Mouse (Mus musculus) bone marrow macrophage, adult 2 months (primary cell): ENCODE results near the gene Rtn1. TPM values are rescaled to one million over a fixed set of nuclear protein-coding genes. Genes with fewer than 3 reads are reported as not detected.

Experiments used
- H3K27ac ChIP-seq: 2 replicates; pipeline ENCODE4 v1.5.1; 2012; ENCODE audit warnings: low read depth, low read length; ENCODE audit not compliant: insufficient read depth
- H3K4me1 ChIP-seq: 2 replicates; pipeline ENCODE4 v1.6.1; 2012; ENCODE audit warnings: low read length; ENCODE audit not compliant: control insufficient read depth, insufficient read depth
- H3K4me3 ChIP-seq: 2 replicates; pipeline ENCODE4 v1.5.1; 2012; ENCODE audit warnings: mild to moderate bottlenecking, low read length, moderate library complexity; ENCODE audit not compliant: insufficient read depth
- CTCF ChIP-seq: IDR thresholded peaks from 2 replicates; pipeline ENCODE4 v1.5.1; 2012; ENCODE audit warnings: low read depth, mild to moderate bottlenecking, low read length, moderate library complexity
- POLR2A ChIP-seq: IDR thresholded peaks from 2 replicates; pipeline ENCODE4 v1.6.1; 2012; ENCODE audit warnings: mild to moderate bottlenecking, low read depth, low read length, borderline replicate concordance
- polyA plus RNA-seq: library from polyadenylated mRNA; stranded (reverse); fragments of >200 nt; gene quantifications from 2 replicates; pipeline ENCODE4 v1.2.4, GENCODE M21; 2012; ENCODE audit not compliant: missing spikeins, insufficient read depth, insufficient read length

Rtn1 gene
- polyA plus RNA-seq, 1 experiment = 1.6 TPM

DNA sequence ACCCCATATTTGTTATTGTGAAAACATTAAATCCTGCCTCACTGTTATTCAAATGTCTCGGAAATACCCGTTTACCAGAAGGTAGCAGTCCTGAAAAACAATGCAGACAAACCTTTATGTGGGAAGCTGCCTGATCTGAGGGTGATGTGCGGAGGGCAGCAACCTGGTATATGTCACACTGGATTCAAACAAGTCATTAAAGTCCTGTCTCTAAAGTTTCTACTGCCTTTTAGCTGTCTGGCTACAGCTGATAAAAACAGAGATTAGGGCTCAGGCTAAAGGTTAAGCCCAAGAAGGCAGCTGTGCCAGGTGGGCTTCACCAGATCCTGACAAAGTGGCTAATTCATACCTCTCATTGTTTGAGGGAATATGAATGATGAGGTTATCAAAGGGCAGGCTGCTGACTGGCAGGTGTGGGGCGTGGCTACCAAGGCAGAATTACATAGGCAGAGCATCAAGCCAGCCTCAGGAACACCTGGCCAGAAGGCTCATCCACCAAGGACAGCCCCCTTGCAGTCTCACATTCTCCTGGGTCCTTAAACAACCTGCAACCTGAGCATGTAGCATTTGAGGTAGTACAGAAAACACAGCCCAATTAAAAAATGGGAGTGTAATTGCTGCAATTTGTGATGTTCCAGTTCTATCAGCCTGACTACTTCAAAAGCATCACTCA lies 121.4 kb downstream of the Rtn1 start:
- no peaks in the 10 kb centered on the region for H3K4me1 ChIP-seq
- H3K4me3 ChIP-seq = no peak overlapping the region
- H3K27ac ChIP-seq = no peak overlapping the region
- TF ChIP-seq POLR2A (no peak), CTCF (no peak)

DNA sequence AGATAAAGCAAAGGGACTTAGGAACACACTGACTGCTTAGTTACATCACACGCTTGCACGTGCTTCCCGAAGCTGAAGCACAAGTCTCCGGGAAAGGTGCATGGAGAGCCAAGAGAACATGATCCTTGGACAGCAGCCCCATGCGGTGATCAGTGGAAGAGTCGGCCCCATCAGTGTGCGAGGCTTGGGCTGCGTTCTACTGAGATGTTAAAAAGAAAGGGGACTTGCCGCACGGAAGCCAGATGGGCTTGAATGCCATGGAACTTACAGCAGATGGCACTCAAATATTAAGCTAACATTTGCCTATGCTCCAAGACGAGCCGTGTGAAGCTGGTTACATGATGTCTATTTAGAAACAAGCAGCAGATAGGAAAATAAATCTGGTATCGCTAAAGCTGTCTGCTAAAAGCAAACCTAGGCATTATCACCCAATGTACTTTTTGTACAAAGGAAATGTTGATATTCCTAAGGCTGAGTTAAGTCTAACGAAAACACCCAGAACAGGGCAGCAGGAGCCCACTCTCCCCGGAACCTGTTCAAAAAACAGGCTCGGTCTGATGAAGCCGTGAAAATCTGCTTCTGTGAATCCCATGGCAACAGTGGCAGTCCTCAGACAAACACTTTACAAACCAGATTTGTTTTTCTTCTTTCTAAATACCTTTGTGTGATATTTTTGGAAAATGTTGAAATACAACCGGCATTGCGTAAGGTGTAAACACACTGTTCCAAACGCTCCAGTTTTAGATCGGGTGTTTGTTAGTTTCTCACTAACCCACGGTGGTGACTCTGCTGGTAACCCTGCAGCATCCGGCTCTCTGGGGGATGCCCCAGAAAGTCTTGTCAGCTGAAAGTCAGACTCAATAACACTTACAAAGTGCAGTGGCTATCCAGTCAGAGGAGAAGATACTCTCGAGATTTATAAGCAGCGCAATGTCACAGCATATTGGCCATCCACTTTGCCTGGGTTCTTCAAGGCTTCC lies 123.2 kb downstream of the Rtn1 start:
- Histone ChIP-seq H3K4me3 (no peak overlapping the region), H3K4me1 (no peaks in the 10 kb centered on the region), H3K27ac (no peak overlapping the region)
- no peak for TF ChIP-seq CTCF
- TF ChIP-seq POLR2A = no peak

DNA sequence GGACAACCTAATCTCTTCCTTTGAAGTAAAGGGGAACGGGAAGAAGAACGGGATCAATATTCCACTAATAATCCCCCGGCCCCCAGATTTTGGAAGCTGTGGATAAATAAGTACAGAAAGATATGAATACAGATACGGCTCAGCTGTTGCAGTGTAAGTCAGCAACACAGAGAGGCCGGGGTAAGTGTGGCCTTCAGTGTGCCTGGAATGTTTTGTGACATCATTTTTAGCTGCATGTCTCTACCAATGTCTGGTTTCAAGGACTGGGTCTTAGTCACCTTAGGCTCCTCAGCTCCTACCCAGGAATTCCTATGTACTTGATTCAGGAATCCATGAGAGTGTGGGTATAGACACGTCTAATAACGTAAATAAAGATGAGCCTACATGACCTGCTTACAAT lies 124.3 kb downstream of the Rtn1 start:
- no peak for TF ChIP-seq POLR2A
- TF ChIP-seq CTCF = no peak
- no peaks in the 10 kb centered on the region for H3K4me1 ChIP-seq
- no peak overlapping the region for H3K27ac ChIP-seq
- no peak overlapping the region for H3K4me3 ChIP-seq

DNA sequence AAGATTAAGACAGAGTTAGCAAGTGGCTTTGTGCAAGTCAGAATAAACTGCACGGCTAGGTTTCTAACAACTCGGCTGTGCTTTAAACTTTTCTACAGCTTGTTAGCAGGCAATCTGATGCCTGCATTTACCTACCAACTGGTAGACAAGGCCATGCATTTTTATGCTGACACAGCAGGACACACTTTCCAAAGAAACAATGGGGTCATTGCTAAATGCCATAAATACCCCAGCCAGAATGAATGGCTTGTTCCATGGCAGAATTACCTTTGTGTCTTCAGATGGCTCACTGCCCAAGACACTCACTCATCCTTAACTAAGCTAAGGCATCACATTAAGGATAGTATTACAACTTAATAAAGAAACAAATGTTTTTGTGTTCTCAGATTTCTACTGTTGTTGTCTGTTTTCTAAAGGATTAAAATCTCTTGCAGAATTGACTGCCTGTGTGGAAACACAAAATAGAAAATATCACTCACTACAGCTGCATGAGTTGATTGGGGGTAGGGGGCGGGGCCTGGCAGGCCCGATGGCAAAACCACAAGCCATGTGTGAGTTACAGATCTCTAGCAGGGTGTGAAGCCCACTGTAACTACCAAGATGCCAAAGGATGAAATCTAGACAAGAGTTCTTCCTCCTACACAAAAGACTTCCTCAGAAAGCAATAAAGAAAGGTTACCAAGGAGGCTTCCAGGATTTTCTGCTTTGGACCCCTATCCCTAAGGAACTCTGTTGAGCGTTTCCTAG lies 129.6 kb downstream of the Rtn1 start:
- no peaks in the 10 kb centered on the region for H3K4me1 ChIP-seq
- TF ChIP-seq CTCF (no peak), POLR2A (no peak)
- no peak overlapping the region for H3K27ac ChIP-seq
- no peak overlapping the region for H3K4me3 ChIP-seq

DNA sequence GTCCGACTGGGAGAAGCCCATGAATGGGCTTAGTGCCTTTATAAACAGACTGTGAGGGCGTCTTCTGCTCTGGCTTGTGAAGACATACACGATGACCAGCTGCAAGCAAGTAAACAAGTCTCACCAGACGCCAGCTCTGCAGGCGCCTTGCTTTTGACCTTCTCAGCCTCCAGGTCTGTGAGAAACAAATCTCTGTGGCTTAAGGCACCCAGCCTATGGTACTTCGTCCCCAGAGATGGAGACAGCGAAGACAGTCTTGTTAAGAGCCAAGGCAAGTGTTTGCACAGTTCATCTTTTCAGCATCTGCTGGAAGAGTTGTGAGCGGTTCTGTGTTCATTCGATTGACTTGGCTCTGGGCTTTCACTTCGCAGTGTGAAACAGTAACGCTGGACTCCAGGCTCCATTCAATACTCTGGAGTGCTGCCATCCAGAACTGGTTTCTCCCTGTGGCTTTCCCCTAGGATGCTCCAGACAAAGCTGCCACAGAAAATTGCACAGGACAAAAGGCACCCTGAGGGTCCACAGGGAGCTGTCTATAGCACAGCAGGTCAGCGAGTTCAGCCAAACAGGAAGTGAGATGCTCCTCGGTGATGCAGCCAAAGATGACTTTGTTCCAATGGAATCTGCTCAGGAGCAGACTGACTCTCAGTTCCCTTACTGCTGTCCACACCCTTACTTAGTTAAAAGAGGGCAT lies 135.0 kb downstream of the Rtn1 start:
- H3K27ac ChIP-seq = no peak overlapping the region
- no peaks in the 10 kb centered on the region for H3K4me1 ChIP-seq
- TF ChIP-seq POLR2A (no peak), CTCF (no peak)

DNA sequence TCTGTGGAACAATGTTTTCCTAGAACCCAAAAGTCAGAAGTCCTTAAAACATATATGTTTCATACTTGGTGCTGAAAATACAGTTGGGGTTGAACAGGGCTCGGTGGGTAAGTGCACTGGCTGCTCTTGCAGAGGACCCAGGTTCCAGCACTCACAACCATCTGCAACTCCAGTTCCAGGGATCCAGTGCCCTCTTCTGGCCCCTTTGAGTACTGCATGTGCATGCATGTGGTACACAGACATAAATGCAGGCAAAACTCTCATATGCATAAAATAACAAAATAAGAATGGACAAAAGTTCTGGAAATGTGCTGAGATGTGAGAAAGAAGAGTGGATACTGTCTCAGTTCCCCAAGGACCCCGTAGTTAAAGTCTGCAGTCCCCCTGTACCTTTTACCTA lies 141.2 kb downstream of the Rtn1 start:
- Histone ChIP-seq H3K4me1 (no peaks in the 10 kb centered on the region), H3K27ac (no peak overlapping the region), H3K4me3 (no peak overlapping the region)
- TF ChIP-seq POLR2A (no peak), CTCF (no peak)

More for the DNA sequence above, 135.0 kb downstream of the Rtn1 start:
- no peak overlapping the region for H3K4me3 ChIP-seq

DNA sequence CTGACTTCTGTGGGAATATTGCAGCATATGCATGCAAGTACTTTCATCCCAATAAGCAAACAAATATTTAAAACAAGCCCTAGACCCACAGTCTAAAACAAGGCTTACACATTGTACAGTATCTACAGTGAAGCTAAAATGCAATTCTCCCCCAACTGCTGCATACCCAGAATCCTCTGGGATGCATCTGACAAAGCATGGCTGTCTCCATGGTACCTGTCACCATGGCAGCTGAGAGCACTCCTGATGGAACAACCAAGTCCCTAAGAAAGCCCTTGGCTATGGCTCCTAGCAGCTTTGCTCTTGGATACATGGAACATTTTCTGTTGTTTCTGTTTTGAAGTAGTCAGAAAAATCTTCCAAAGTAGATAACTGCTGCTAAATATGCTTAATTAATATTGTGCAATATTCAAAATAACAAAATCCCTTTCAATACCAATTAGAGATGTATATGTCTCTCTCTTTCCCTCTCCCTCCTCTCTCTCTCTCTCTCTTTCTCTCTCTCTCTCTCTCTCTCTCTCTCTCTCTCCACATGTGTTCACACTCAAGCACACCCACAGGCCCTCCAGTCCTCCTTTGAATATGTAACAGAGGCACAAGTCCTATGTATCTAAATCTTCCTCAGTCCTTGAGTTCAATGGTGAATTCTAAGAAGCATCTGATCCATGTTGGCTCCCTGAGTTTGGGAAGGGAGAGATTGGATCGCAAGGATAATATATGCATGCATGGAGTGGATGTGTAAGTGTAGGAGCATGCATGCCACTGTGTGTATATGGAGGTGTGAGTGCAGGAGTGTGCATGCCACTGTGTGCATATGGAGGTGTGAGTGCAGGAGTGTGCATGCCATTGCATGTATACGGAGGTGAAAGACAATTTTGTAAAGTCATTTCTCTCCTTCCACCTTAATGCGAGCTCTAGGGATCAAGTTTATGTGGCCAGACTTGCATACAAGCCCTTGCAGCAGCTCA lies 143.3 kb downstream of the Rtn1 start:
- H3K27ac ChIP-seq = no peak overlapping the region

More for the DNA sequence above, 143.3 kb downstream of the Rtn1 start:
- TF ChIP-seq POLR2A (no peak), CTCF (no peak)
- Histone ChIP-seq H3K4me3 (no peak overlapping the region), H3K4me1 (no peaks in the 10 kb centered on the region)
